Mouse (Mus musculus): ENCODE measurements around the gene Sh3pxd2a. TPM values are rescaled to one million over a fixed set of nuclear protein-coding genes. Genes with fewer than 3 reads are reported as not detected.

Sh3pxd2a gene
- polyA plus RNA-seq, 1 experiment: 150 TPM

GRCm38 (mm10) chr19:47263621-47264020 is 200.6 kb downstream of the Sh3pxd2a start:
- no peak for TF ChIP-seq POLR2A (IDR thresholded peaks at IDR 0.05; ENCODE audit: low read depth, low read length)
- no peak for TF ChIP-seq CTCF (IDR thresholded peaks at IDR 0.05; ENCODE audit: borderline replicate concordance, insufficient read depth, low read length)
- H3K27ac ChIP-seq (ENCODE audit: insufficient read depth, low read length): no peak overlapping the region
- H3K4me3 ChIP-seq (ENCODE audit: insufficient read depth, low read length): no peak overlapping the region
- no peaks in the 10 kb centered on the region for H3K4me1 ChIP-seq (ENCODE audit: control insufficient read depth, insufficient read depth, low read length)

GRCm38 (mm10) chr19:47261196-47261595 is 203.0 kb downstream of the Sh3pxd2a start:
- no peak overlapping the region for H3K27ac ChIP-seq (ENCODE audit: insufficient read depth, low read length)
- no peak overlapping the region for H3K4me3 ChIP-seq (ENCODE audit: insufficient read depth, low read length)
- no peak for TF ChIP-seq POLR2A (IDR thresholded peaks at IDR 0.05; ENCODE audit: low read depth, low read length)
- no peak for TF ChIP-seq CTCF (IDR thresholded peaks at IDR 0.05; ENCODE audit: borderline replicate concordance, insufficient read depth, low read length)
- no peaks in the 10 kb centered on the region for H3K4me1 ChIP-seq (ENCODE audit: control insufficient read depth, insufficient read depth, low read length)

GRCm38 (mm10) chr19:47259581-47259980 is 204.6 kb downstream of the Sh3pxd2a start:
- TF ChIP-seq CTCF (IDR thresholded peaks at IDR 0.05; ENCODE audit: borderline replicate concordance, insufficient read depth, low read length): peak; percentile 44; the same call in 1 of the 2 replicates
- no peak for TF ChIP-seq POLR2A (IDR thresholded peaks at IDR 0.05; ENCODE audit: low read depth, low read length)
- Histone ChIP-seq H3K4me3 (ENCODE audit: insufficient read depth, low read length) (no peak overlapping the region), H3K27ac (ENCODE audit: insufficient read depth, low read length) (no peak overlapping the region), H3K4me1 (ENCODE audit: control insufficient read depth, insufficient read depth, low read length) (no peaks in the 10 kb centered on the region)

- no peak overlapping the region for H3K4me3 ChIP-seq (ENCODE audit: insufficient read depth, low read length)
- TF ChIP-seq CTCF (IDR thresholded peaks at IDR 0.05; ENCODE audit: borderline replicate concordance, insufficient read depth, low read length) (no peak), POLR2A (IDR thresholded peaks at IDR 0.05; ENCODE audit: low read depth, low read length) (no peak)
- no peaks in the 10 kb centered on the region for H3K4me1 ChIP-seq (ENCODE audit: control insufficient read depth, insufficient read depth, low read length)
- no peak overlapping the region for H3K27ac ChIP-seq (ENCODE audit: insufficient read depth, low read length)
These were observed 208.3 kb downstream of the Sh3pxd2a start for GRCm38 (mm10) chr19:47255919-47256318.

- TF ChIP-seq CTCF (IDR thresholded peaks at IDR 0.05; ENCODE audit: borderline replicate concordance, insufficient read depth, low read length) (no peak), POLR2A (IDR thresholded peaks at IDR 0.05; ENCODE audit: low read depth, low read length) (no peak)
- H3K4me3 ChIP-seq (ENCODE audit: insufficient read depth, low read length): no peak overlapping the region
- H3K4me1 ChIP-seq (ENCODE audit: control insufficient read depth, insufficient read depth, low read length): no peaks in the 10 kb centered on the region
- H3K27ac ChIP-seq (ENCODE audit: insufficient read depth, low read length): no peak overlapping the region
These were observed 209.2 kb downstream of the Sh3pxd2a start for GRCm38 (mm10) chr19:47255036-47255435.

GRCm38 (mm10) chr19:47253053-47253628 is 211.1 kb downstream of the Sh3pxd2a start:
- no peak overlapping the region for H3K4me3 ChIP-seq (ENCODE audit: insufficient read depth, low read length)
- H3K4me1 ChIP-seq (ENCODE audit: control insufficient read depth, insufficient read depth, low read length): no peaks in the 10 kb centered on the region
- H3K27ac ChIP-seq (ENCODE audit: insufficient read depth, low read length): no peak overlapping the region
- TF ChIP-seq CTCF (IDR thresholded peaks at IDR 0.05; ENCODE audit: borderline replicate concordance, insufficient read depth, low read length) (no peak), POLR2A (IDR thresholded peaks at IDR 0.05; ENCODE audit: low read depth, low read length) (no peak)

- no peak for TF ChIP-seq CTCF (IDR thresholded peaks at IDR 0.05; ENCODE audit: borderline replicate concordance, insufficient read depth, low read length)
- no peak for TF ChIP-seq POLR2A (IDR thresholded peaks at IDR 0.05; ENCODE audit: low read depth, low read length)
- no peak overlapping the region for H3K4me3 ChIP-seq (ENCODE audit: insufficient read depth, low read length)
- no peak overlapping the region for H3K27ac ChIP-seq (ENCODE audit: insufficient read depth, low read length)
- no peaks in the 10 kb centered on the region for H3K4me1 ChIP-seq (ENCODE audit: control insufficient read depth, insufficient read depth, low read length)
These were observed 213.3 kb downstream of the Sh3pxd2a start for GRCm38 (mm10) chr19:47250931-47251330.

- Histone ChIP-seq H3K4me1 (ENCODE audit: control insufficient read depth, insufficient read depth, low read length) (no peaks in the 10 kb centered on the region), H3K27ac (ENCODE audit: insufficient read depth, low read length) (no peak overlapping the region), H3K4me3 (ENCODE audit: insufficient read depth, low read length) (no peak overlapping the region)
- TF ChIP-seq CTCF (IDR thresholded peaks at IDR 0.05; ENCODE audit: borderline replicate concordance, insufficient read depth, low read length) (no peak), POLR2A (IDR thresholded peaks at IDR 0.05; ENCODE audit: low read depth, low read length) (no peak)
These were observed 215.2 kb downstream of the Sh3pxd2a start for GRCm38 (mm10) chr19:47248906-47249568.

- Histone ChIP-seq H3K4me1 (ENCODE audit: control insufficient read depth, insufficient read depth, low read length) (no peaks in the 10 kb centered on the region), H3K4me3 (ENCODE audit: insufficient read depth, low read length) (no peak overlapping the region), H3K27ac (ENCODE audit: insufficient read depth, low read length) (no peak overlapping the region)
- no peak for TF ChIP-seq POLR2A (IDR thresholded peaks at IDR 0.05; ENCODE audit: low read depth, low read length)
- no peak for TF ChIP-seq CTCF (IDR thresholded peaks at IDR 0.05; ENCODE audit: borderline replicate concordance, insufficient read depth, low read length)
These were observed 215.9 kb downstream of the Sh3pxd2a start for GRCm38 (mm10) chr19:47248296-47248695.

- Histone ChIP-seq H3K4me1 (ENCODE audit: control insufficient read depth, insufficient read depth, low read length) (no peaks in the 10 kb centered on the region), H3K4me3 (ENCODE audit: insufficient read depth, low read length) (no peak overlapping the region), H3K27ac (ENCODE audit: insufficient read depth, low read length) (no peak overlapping the region)
- TF ChIP-seq POLR2A (IDR thresholded peaks at IDR 0.05; ENCODE audit: low read depth, low read length): no peak
- TF ChIP-seq CTCF (IDR thresholded peaks at IDR 0.05; ENCODE audit: borderline replicate concordance, insufficient read depth, low read length): no peak
These were observed 216.4 kb downstream of the Sh3pxd2a start for GRCm38 (mm10) chr19:47247791-47248190.
